Mouse (Mus musculus): Measurements from ENCODE around the gene Dis3l2.

The Dis3l2 gene

DNA sequence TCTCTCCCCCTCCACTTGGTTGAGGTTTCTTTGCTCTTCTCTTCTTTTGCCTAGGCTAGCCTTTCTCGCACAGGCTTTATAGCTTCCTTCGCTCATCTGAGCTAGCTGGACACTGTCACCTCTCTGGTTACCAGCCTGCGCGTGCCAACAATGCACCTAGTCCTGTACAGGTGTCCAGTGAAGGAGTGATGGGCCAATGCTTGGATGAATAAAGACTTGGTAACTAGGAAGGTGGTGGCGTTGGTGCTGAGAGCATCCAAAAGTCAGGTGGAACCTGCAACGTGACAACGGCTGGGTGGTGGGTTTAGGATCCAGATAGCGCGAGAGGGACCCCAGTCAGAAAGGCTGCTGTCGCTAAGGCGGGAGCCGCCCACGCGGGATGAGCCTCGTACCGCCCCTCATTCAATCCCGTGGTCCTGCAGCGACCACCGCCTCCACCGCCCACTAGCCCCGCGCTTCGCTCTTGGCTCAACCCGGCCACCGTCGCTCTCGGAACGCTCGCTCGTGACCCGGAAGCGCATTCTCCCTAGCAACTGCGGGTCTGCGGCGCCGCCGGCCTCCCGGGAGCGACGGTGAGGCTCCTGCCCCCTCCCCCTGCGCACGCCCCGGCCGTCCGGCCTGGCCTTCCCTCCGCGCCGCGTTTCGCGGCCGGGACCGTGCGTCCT, at the start of gene Dis3l2:
Dis3l2 (plus strand) TSS at position 509 of the 665 bp plus-strand sequence.
- peak; percentile 95 to 96 for DNase-seq

DNA sequence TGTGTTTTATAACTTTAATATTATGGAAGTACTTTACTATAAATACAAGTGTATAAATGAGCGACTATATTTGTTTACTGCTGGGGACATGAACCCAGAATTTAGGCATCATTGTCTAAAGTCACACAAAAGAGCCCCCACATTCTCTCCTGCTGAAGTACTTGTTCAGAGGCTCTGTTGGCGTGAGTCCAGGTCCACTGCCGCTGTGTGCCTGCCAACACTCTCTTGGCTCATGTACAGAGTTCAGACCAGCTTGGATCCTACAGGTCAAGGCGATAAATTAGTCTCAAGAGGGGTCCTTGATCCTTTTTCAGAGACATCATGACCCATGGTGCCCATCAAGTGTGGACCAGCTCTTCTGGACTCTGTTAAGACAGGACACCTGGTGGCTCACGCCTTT, 46.5 kb upstream of the Dis3l2 start:
- peak in 1 of 2 experiments; percentile 34 for DNase-seq

DNA sequence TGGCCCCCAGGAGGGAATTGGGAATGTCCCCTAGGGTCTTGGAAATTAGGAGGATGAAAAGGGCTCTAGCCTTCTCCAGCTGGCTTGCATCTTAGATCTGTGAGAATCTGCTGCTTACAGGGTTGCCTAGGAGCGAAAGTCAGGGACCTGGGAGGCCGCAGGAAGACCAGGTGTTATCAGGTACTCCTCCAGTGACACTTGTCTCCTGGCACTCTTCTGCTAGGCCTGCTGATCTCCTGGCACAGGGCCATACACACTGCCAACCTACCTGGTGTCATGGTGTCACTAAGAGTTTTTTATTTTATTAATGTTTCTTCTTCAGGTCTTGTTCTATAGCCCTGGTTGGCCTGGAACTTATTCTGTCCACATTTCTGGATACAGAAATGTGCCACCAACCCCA, 38.5 kb upstream of the Dis3l2 start:
- DNase-seq: peak in 1 of 2 experiments; percentile 57

GRCm38 (mm10) chr1:86669552-86670273, 33.9 kb upstream of the Dis3l2 start:
- peak; percentile 75 to 85 for DNase-seq

DNA sequence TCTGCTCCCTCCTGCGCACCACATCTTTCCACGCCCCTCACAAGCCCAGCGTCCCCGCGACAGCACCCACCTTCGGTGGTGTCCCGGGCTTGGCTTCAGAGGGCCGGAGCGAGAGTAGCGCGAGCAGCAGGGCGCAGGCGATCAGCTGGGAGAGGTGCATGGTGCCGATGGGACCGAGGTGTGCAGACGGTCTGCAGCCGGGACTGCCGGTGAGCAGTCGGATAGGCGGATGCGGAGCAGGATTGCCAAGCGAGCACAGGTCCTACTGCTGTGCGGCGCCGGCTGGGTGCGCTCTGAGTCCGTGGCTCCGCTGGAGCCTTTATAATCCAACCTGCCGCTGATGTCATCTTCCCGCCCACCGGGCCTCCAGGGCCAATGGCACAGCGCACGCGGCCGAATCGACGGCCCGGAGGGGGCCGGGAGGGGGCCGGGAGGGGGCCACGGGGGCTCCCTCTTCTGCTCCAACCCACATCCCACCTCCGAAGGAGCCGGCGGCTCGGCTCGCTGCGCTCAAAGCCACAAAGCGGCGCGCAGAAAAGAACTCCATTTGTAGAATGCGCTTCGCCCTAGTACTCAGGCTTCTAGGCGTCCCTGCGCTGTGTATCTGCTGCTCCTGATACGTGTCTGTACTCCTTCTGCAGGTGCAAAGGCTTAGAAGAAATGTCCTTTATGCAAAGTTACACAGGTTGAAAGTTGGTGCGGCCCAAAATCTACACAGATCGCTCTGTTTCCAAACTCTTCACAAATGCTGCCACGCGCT, 33.1 kb upstream of the Dis3l2 start, which contains the start of gene Nppc:
Nppc (minus strand) TSS at position 293 of the 760 bp plus-strand sequence.
- peak; percentile 75 to 81 for DNase-seq

- DNase-seq: no peak
Measured at GRCm38 (mm10) chr1:86674385-86674784, 29.2 kb upstream of the Dis3l2 start.

DNA sequence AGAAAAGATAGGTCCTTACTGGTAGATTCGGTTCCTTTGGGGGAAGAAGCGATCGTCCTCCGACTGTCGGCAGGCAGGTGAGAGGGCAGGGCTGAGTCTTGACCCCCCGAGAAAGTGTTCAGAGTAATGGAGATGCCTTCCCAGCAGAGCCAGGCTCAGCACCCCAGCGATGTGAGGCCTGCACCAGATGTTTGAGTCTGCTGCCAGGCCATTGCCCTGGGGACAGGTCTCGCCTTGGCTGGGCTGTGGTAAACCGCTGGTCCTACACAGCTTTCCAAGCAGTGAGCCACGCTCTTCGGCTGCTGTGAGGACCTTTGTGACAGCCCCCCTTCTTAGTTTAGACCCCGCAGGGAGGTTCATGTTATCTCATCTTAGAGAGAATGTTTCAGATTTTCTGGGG, 28.5 kb upstream of the Dis3l2 start:
- no peak for DNase-seq

DNA sequence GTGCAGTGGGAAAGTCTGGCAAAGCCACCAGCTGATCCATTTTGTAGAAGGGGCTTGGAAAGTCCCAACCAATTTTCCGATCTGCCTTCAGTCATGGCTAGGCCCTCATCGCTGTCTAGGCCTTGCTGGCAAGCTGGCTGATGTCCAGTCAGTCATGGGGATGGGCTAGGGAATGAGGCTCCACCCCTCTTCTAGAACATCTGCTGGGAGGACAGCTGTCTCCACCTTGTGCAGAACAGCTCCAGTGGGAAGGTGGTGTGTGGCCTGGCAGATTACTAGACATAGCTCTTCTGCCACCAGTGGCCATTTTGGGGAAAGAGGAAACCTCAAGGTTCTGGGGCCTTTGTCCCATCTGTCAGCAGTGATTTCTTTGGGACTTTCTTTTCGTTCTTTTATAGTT, 26.0 kb upstream of the Dis3l2 start:
- DNase-seq: no peak

GRCm38 (mm10) chr1:86678667-86679066, 24.9 kb upstream of the Dis3l2 start:
- DNase-seq: no peak

GRCm38 (mm10) chr1:86687236-86687635, 16.4 kb upstream of the Dis3l2 start:
- DNase-seq: no peak

DNA sequence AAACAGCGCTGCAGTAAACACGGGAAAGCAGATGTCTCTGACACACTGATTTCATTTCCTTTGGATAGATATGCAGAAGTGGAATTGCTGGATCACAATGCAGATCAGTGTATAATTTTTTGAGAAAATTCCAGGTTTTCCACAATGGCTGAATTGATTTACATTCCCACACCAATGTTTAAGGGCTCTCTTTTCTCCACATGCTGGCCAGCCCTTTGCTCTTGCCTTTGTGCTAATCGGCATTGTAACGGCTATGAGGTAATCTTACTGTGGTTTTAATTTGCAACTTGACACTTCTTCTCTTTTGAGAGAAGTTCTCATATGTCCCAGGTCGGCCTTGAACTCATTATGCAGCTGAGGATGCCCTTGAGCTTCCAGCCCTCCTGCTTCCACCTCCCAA, 12.6 kb upstream of the Dis3l2 start:
- DNase-seq: no peak

DNA sequence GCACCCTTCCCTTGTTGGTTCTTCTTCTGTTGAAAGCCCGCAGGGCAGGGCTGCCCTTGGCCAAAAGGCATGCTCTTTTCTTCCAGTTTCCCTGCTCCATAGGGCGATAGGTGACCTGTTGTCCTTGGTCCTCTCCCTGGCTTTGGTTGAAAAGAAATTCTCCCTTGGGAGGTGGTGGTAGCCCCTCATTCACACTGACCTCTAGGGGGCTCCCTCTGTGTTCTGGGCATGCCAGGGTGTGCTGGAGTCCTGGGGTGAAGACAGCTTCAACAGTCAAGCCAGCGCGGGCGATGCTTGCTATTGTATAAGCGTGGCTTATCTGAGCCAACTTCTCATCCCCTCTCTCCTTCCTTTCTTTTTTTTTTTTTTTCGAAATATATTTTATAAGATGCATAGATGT, 6.7 kb upstream of the Dis3l2 start:
- no peak for DNase-seq

DNA sequence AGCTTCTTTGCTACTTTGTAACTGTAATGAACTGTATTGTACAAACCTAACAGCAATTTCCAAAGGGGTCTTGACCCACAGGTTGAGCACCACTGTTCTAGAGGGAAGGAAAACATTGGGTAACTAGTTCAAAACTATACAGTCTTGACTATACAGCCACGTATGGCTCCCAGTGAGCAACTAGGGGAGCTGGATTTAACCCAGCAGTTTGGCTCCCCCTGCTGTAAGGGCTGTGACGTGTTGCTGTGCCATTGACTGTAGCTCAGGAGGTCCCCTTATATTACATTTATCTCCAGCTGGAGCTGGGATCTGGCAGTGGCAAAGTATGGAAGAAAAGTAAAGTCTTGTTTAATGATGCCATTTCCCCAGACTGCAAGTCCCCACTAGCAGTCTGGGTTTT, 4.9 kb upstream of the Dis3l2 start:
- DNase-seq: no peak

GRCm38 (mm10) chr1:86699346-86700136, 4.1 kb upstream of the Dis3l2 start:
- peak in 1 of 2 experiments; percentile 40 for DNase-seq

- DNase-seq: no peak
Measured at GRCm38 (mm10) chr1:86700367-86700766, 3.2 kb upstream of the Dis3l2 start.

- no peak for DNase-seq
Measured at GRCm38 (mm10) chr1:86703965-86704326, 338 bp downstream of the Dis3l2 start.

DNA sequence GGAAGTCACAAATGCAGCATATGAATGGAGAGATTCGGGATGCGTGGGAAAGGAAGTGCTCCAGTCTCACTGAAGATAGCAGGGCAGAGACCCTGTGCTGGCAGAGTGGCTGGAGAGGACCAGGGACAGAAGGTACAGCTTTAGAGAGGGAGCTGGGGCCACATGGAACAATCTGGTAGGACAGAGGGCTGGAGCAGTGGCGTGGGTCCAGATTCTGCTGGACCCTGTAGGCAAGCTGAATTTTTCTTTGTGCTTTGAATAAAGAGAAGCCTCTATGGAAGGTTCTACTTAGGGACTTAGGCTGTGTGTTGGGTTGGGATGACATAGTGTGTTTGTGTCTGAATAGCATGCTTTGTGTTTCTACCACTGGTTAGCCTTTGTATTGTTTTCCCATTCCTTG, 1.9 kb downstream of the Dis3l2 start:
- peak in 1 of 2 experiments; percentile 26 for DNase-seq

GRCm38 (mm10) chr1:86709546-86709945, 5.9 kb downstream of the Dis3l2 start:
- DNase-seq: no peak

- no peak for DNase-seq
Measured at GRCm38 (mm10) chr1:86712045-86712444, 8.4 kb downstream of the Dis3l2 start.

GRCm38 (mm10) chr1:86713054-86713453, 9.4 kb downstream of the Dis3l2 start:
- DNase-seq: no peak

GRCm38 (mm10) chr1:86718190-86718589, 14.6 kb downstream of the Dis3l2 start:
- no peak for DNase-seq

GRCm38 (mm10) chr1:86719391-86719790, 15.8 kb downstream of the Dis3l2 start:
- DNase-seq: no peak

Measured in cerebellum, postnatal 25 days (tissue).